In genomic region chr1:43147474-43147873, GRCm38 (mm10) we compare ENCODE assay signal across 14 mouse cellular contexts.
"Had no signal": no experiment of that assay in that cellular context is flagged by ENCODE, and none has a peak within 500 bp of the region (broad histone marks: within the 10 kb centered on the region; RNA-seq: fewer than 3 reads in every experiment).

No protein-coding gene starts in this region.

- H3K9me3 ChIP-seq: limb, embryonic 15.5 days; liver, embryonic 12.5 days; midbrain, embryonic 15.5 days; neural tube, embryonic 13.5 days; stomach, embryonic 15.5 days had no signal

- H3K4me1 ChIP-seq: limb, embryonic 15.5 days; liver, embryonic 12.5 days; midbrain, embryonic 15.5 days; neural tube, embryonic 13.5 days had no signal

- H3K4me3 ChIP-seq: limb, embryonic 15.5 days; liver, embryonic 12.5 days; midbrain, embryonic 15.5 days; neural tube, embryonic 13.5 days; stomach, embryonic 15.5 days had no signal

- H3K4me2 ChIP-seq: limb, embryonic 15.5 days; liver, embryonic 12.5 days; lung, embryonic 14.5 days; midbrain, embryonic 11.5 days; midbrain, embryonic 15.5 days; neural tube, embryonic 13.5 days; stomach, embryonic 15.5 days had no signal

- H3K36me3 ChIP-seq: liver, embryonic 12.5 days; neural tube, embryonic 13.5 days had no signal

- ATAC-seq: liver, embryonic 12.5 days; midbrain, embryonic 15.5 days had no signal

- H3K9ac ChIP-seq: limb, embryonic 15.5 days; liver, embryonic 12.5 days; lung, embryonic 14.5 days; midbrain, embryonic 15.5 days; neural tube, embryonic 13.5 days; stomach, embryonic 15.5 days had no signal

- H3K27me3 ChIP-seq: limb, embryonic 15.5 days; liver, embryonic 12.5 days; midbrain, embryonic 15.5 days; neural tube, embryonic 13.5 days; stomach, embryonic 15.5 days had no signal

- DNase-seq: layer of hippocampus, postnatal 36 days; lung, embryonic 14.5 days; lung, postnatal 10 days; lung, postnatal 4 days; retina, postnatal 1 day; right cerebral cortex, postnatal 4 days; thymus, adult 2 months; thymus, postnatal 25 days had no signal

- H3K27ac ChIP-seq: limb, embryonic 15.5 days; liver, embryonic 12.5 days; midbrain, embryonic 15.5 days; neural tube, embryonic 13.5 days; stomach, embryonic 15.5 days had no signal
